In the genomic region with DNA sequence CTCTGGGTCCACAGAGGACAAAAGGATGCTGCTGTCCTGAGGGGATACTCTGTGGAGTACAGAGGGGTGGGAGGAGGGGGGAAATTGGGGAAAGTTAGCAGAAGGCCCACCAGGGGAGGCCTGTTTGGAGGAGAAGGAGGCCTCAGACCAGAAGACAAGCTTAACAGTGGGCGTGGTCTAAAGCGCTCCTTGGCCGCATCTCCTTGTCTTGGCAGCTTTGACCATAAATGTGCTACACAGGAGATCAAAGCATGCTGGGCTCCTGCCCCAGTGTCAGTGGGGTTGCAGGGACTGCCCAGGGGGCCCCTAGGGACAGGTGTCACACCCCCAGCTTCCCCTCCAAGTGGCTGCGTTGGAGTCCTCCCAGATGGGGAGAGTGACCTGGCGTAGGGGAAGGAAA, we compare ENCODE assay signal across 18 mouse cellular contexts. TPM values are rescaled to one million over a fixed set of nuclear protein-coding genes. Genes with fewer than 3 reads are reported as not detected.
DNase-seq lines count a peak whose midpoint lies in the region; ATAC-seq and TF ChIP-seq lines count a peak whose summit lies in the region.
"Had no signal": no experiment of that assay in that cellular context is flagged by ENCODE, and none has a peak within 500 bp of the region (broad histone marks: within the 10 kb centered on the region; RNA-seq: fewer than 3 reads in every experiment).

No protein-coding gene starts in this region.

- H3K27ac ChIP-seq in heart, embryonic 10.5 days = 0 out of 2 replicates have a peak overlapping the region, but pooled peaks have one; percentile 29
- H3K27ac ChIP-seq in lung, embryonic 14.5 days (ENCODE audit: low read depth) = no peak overlapping the region
- peak overlapping the region; percentile 45 for H3K27ac ChIP-seq in embryonic facial prominence, embryonic 10.5 days (replicated peaks)
- H3K27ac ChIP-seq in limb, embryonic 15.5 days = no peak overlapping the region
- H3K27ac ChIP-seq: embryonic facial prominence, embryonic 15.5 days; forebrain, embryonic 12.5 days; heart, embryonic 13.5 days; liver, embryonic 13.5 days; neural tube, embryonic 13.5 days had no signal

- H3K36me3 ChIP-seq in heart, embryonic 10.5 days = no peaks in the 10 kb centered on the region
- H3K36me3 ChIP-seq in lung, embryonic 14.5 days (ENCODE audit: insufficient read depth) = no peaks in the 10 kb centered on the region
- no peaks in the 10 kb centered on the region for H3K36me3 ChIP-seq in embryonic facial prominence, embryonic 10.5 days (replicated peaks)
- H3K36me3 ChIP-seq in limb, embryonic 15.5 days = no peaks in the 10 kb centered on the region
- H3K36me3 ChIP-seq: embryonic facial prominence, embryonic 15.5 days; forebrain, embryonic 12.5 days; heart, embryonic 13.5 days; liver, embryonic 13.5 days; neural tube, embryonic 13.5 days had no signal

- peak; percentile 27; the same call in 1 of the 2 replicates for ATAC-seq in lung, embryonic 14.5 days (ENCODE audit: insufficient read depth)
- peak; percentile 24; the same call in 1 of the 2 replicates for ATAC-seq in limb, embryonic 15.5 days (ENCODE audit: insufficient number of reproducible peaks, low FRiP score, low TSS enrichment, low read depth)

- DNase-seq in heart, embryonic 10.5 days (ENCODE audit: low spot score) = no peak
- no peak for DNase-seq in heart, postnatal 4 days
- peak; percentile 66 for DNase-seq in lung, embryonic 14.5 days
- DNase-seq in lung, adult 18-20 months = no peak
- no peak for DNase-seq in embryonic facial prominence, embryonic 10.5 days (ENCODE audit: low spot score)
- DNase-seq in thymus, postnatal 14 days = no peak
- no peak for DNase-seq in layer of hippocampus, postnatal 10 days (ENCODE audit: low spot score in 2 of 2)
- DNase-seq: adrenal gland, postnatal 10 days; cerebellum, adult 8-10 months; heart, postnatal 36 days; liver, embryonic 13.5 days; lung, postnatal 14 days; right cerebral cortex, postnatal 14 days had no signal

- no peaks in the 10 kb centered on the region for H3K9me3 ChIP-seq in heart, embryonic 10.5 days
- H3K9me3 ChIP-seq in lung, embryonic 14.5 days (ENCODE audit: low read depth, low read length) = no peaks in the 10 kb centered on the region
- no peaks in the 10 kb centered on the region for H3K9me3 ChIP-seq in embryonic facial prominence, embryonic 10.5 days
- H3K9me3 ChIP-seq in limb, embryonic 15.5 days = no peaks in the 10 kb centered on the region
- H3K9me3 ChIP-seq: embryonic facial prominence, embryonic 15.5 days; forebrain, embryonic 12.5 days; heart, embryonic 13.5 days; liver, embryonic 13.5 days; neural tube, embryonic 13.5 days had no signal

- no peak for TF ChIP-seq CTCF in lung, embryonic 14.5 days (IDR thresholded peaks at IDR 0.05; ENCODE audit: low read depth)

- peaks cover 76% of the 10 kb centered on the region for H3K4me1 ChIP-seq in heart, embryonic 10.5 days
- H3K4me1 ChIP-seq in lung, embryonic 14.5 days (ENCODE audit: insufficient read depth) = peaks cover 17% of the 10 kb centered on the region
- peaks cover 99% of the 10 kb centered on the region for H3K4me1 ChIP-seq in embryonic facial prominence, embryonic 10.5 days
- H3K4me1 ChIP-seq in limb, embryonic 15.5 days = peaks cover 72% of the 10 kb centered on the region

- WGBS in heart, embryonic 10.5 days = 41% methylated on average over 5 of the region's 5 CpGs
- 40% methylated on average over 5 of the region's 5 CpGs for WGBS in lung, embryonic 14.5 days
- WGBS in embryonic facial prominence, embryonic 10.5 days = 36% methylated on average over 5 of the region's 5 CpGs
- 28% methylated on average over 5 of the region's 5 CpGs for WGBS in limb, embryonic 15.5 days

- no peak overlapping the region for H3K9ac ChIP-seq in lung, embryonic 14.5 days
- H3K9ac ChIP-seq in limb, embryonic 15.5 days = no peak overlapping the region
- H3K9ac ChIP-seq: embryonic facial prominence, embryonic 15.5 days; forebrain, embryonic 12.5 days; heart, embryonic 13.5 days; liver, embryonic 13.5 days; neural tube, embryonic 13.5 days had no signal

- no peak overlapping the region for H3K4me3 ChIP-seq in heart, embryonic 10.5 days
- H3K4me3 ChIP-seq in lung, embryonic 14.5 days (ENCODE audit: low read depth, low read length) = no peak overlapping the region
- no peak overlapping the region for H3K4me3 ChIP-seq in embryonic facial prominence, embryonic 10.5 days
- no peak overlapping the region for H3K4me3 ChIP-seq in limb, embryonic 15.5 days
- H3K4me3 ChIP-seq: embryonic facial prominence, embryonic 15.5 days; forebrain, embryonic 12.5 days; heart, embryonic 13.5 days; liver, embryonic 13.5 days; neural tube, embryonic 13.5 days had no signal

- H3K27me3 ChIP-seq in heart, embryonic 10.5 days (ENCODE audit: insufficient read depth, poor library complexity, severe bottlenecking) = peaks cover 95% of the 10 kb centered on the region
- H3K27me3 ChIP-seq in lung, embryonic 14.5 days (ENCODE audit: insufficient read depth, low read length) = peaks cover 19% of the 10 kb centered on the region
- H3K27me3 ChIP-seq in embryonic facial prominence, embryonic 10.5 days (replicated peaks; ENCODE audit: low read depth, poor library complexity, severe bottlenecking) = peaks cover 94% of the 10 kb centered on the region
- H3K27me3 ChIP-seq in limb, embryonic 15.5 days = peaks cover 53% of the 10 kb centered on the region

- no peak overlapping the region for H3K4me2 ChIP-seq in lung, embryonic 14.5 days
- no peak overlapping the region for H3K4me2 ChIP-seq in limb, embryonic 15.5 days
- H3K4me2 ChIP-seq: embryonic facial prominence, embryonic 15.5 days; forebrain, embryonic 12.5 days; heart, embryonic 13.5 days; liver, embryonic 13.5 days; neural tube, embryonic 13.5 days had no signal

RNA-seq across cellular contexts. Expression of a gene that starts 22.9 kb away (rescaled TPM):
- polyA plus RNA-seq in heart, embryonic 10.5 days (2016; fragmentation: Nextera tagmentation; extraction: Ambion mirVana) = 320 and 328 TPM in 2 replicates
- total RNA-seq in heart, postnatal 4 days (2021) = 100 to 1,000 TPM; 304 to 319 TPM
- polyA plus RNA-seq in lung, embryonic 14.5 days (2014; fragmentation: Nextera tagmentation; extraction: Ambion mirVana) = 220 and 252 TPM in 2 replicates
- polyA plus RNA-seq in embryonic facial prominence, embryonic 10.5 days (2016; fragmentation: Nextera tagmentation; extraction: Ambion mirVana) = 309 and 312 TPM in 2 replicates
- polyA plus RNA-seq in limb, embryonic 15.5 days (2015; fragmentation: Nextera tagmentation; extraction: Ambion mirVana) = 195 and 220 TPM in 2 replicates
- 100 to 1,000 TPM; 110 to 124 TPM for total RNA-seq in layer of hippocampus, postnatal 10 days (2021)

RNA-seq across cellular contexts. Expression of a gene that starts 56.3 kb away (rescaled TPM):
- 4.5 and 9.9 TPM in 2 replicates for polyA plus RNA-seq in heart, embryonic 10.5 days (2016; fragmentation: Nextera tagmentation; extraction: Ambion mirVana)
- 1 to 10 TPM; 3.7 to 4.3 TPM for total RNA-seq in heart, postnatal 4 days (2021)
- polyA plus RNA-seq in lung, embryonic 14.5 days (2014; fragmentation: Nextera tagmentation; extraction: Ambion mirVana) = 5.0 and 5.9 TPM in 2 replicates
- 21.7 and 23.5 TPM in 2 replicates for polyA plus RNA-seq in embryonic facial prominence, embryonic 10.5 days (2016; fragmentation: Nextera tagmentation; extraction: Ambion mirVana)
- polyA plus RNA-seq in limb, embryonic 15.5 days (2015; fragmentation: Nextera tagmentation; extraction: Ambion mirVana) = 34.0 and 45.2 TPM in 2 replicates
- 1 to 10 TPM; 2.4 to 3.6 TPM for total RNA-seq in layer of hippocampus, postnatal 10 days (2021)

Comparison
In these comparisons a context has a peak if more than half of its experiments do, and no peak if none do; other contexts are left out.
1. H3K27ac ChIP-seq: peak in heart, embryonic 10.5 days (single experiment) and embryonic facial prominence, embryonic 10.5 days (single experiment); none in lung, embryonic 14.5 days (single experiment) and limb, embryonic 15.5 days (single experiment).